Mouse (Mus musculus) midbrain, postnatal 0 days (tissue): ENCODE results near the gene Apaf1. TPM values are rescaled to one million over a fixed set of nuclear protein-coding genes. Genes with fewer than 3 reads are reported as not detected.

Experiments used
- ATAC-seq: fragments of 200-750 bp; cut with Nextera tagmentation; 2 replicates; pipeline ENCODE4 v1.8.0; 2017; ENCODE audit warnings: moderate number of reproducible peaks, mild to moderate bottlenecking, moderate TSS enrichment, moderate library complexity; ENCODE audit not compliant: low FRiP score
- DNase-seq: peaks from one replicate; pipeline ENCODE4 v3.0.0-alpha.2; 2015; ENCODE audit warnings: low spot score
- H3K27ac ChIP-seq: fragments of 300-500 bp; sonication (generic); 2 replicates; pipeline ENCODE4 v1.5.1; 2014; ENCODE audit warnings: low read depth, mild to moderate bottlenecking, low read length, mixed read lengths
- H3K27me3 ChIP-seq: fragments of 300-500 bp; sonication (generic); 2 replicates; pipeline ENCODE4 v1.6.1; 2014; ENCODE audit warnings: low read length, control low read depth, mixed read lengths; ENCODE audit not compliant: insufficient read depth
- H3K36me3 ChIP-seq: fragments of 300-500 bp; sonication (generic); 2 replicates; pipeline ENCODE4 v1.6.1; 2014; ENCODE audit warnings: low read length, control low read depth, mixed read lengths; ENCODE audit not compliant: insufficient read depth
- H3K4me1 ChIP-seq: fragments of 300-500 bp; sonication (generic); 2 replicates; pipeline ENCODE4 v1.6.1; 2014; ENCODE audit warnings: mild to moderate bottlenecking, control low read depth, antibody characterized with exemption, low read length, mixed read lengths; ENCODE audit not compliant: insufficient read depth
- H3K4me2 ChIP-seq: fragments of 300-500 bp; sonication (generic); 2 replicates; pipeline ENCODE4 v1.6.1; 2014; ENCODE audit warnings: low read depth, mild to moderate bottlenecking, low read length, mixed read lengths; ENCODE audit not compliant: poor library complexity, severe bottlenecking
- H3K4me3 ChIP-seq: fragments of 300-500 bp; sonication (generic); 2 replicates; pipeline ENCODE4 v1.5.1; 2014; ENCODE audit warnings: low read depth, mild to moderate bottlenecking, low read length, moderate library complexity
- H3K9ac ChIP-seq: fragments of 300-500 bp; sonication (generic); replicated peaks from 2 replicates; pipeline ENCODE4 v1.6.1; 2014; ENCODE audit warnings: mild to moderate bottlenecking, low read length, moderate library complexity, mixed read lengths; ENCODE audit not compliant: poor library complexity, severe bottlenecking
- H3K9me3 ChIP-seq: fragments of 300-500 bp; sonication (generic); 2 replicates; pipeline ENCODE4 v1.6.1; 2016; ENCODE audit warnings: low read length, control low read depth
- CTCF ChIP-seq: IDR thresholded peaks from 2 replicates; pipeline ENCODE4 v1.5.1; 2016; ENCODE audit warnings: antibody characterized with exemption, mild to moderate bottlenecking
- WGBS: fragments of 180-500 bp; shearing (Covaris S2); extraction: QIAGEN DNeasy Blood & Tissue Kit; methylation state at CpG from one replicate; pipeline ENCODE4 v1.1.7; 2014; 5-methylcytosine and 5-hydroxymethylcytosine counted together
- polyA plus RNA-seq: library from polyadenylated mRNA; unstranded; fragments of >200 nt; fragmentation: Nextera tagmentation; extraction: Ambion mirVana; gene quantifications from 2 replicates; pipeline ENCODE4 v1.2.1, GENCODE M21; 2015
- total RNA-seq: library from RNA; depleted of rRNA; stranded (reverse); fragments of >200 nt; gene quantifications from 2 replicates; pipeline ENCODE4 v1.2.3, GENCODE M21; 2014

Gene Apaf1
- total and polyA plus RNA-seq, 2 experiments from 2014 or later = 16.4 to 29.5 TPM

DNA sequence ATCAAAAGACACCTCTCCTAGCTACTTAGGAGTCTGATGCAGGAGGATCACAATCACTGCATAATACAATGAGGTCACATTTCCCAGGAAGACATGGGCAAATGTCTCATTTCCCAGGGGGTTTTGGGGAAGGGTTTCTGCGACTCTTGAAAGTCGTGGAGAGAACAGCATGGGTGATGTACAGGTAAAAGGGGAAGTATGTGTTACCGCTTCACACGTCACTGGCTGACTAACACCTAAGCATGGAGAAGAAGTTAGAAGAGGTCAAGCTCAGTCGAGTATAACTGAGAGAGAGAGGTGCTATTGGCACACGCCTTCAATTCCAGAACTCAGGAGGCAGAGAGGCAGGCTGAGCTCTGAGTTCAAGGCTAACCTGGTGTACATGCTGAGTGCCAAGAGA is 92.2 kb downstream of the Apaf1 start:
- Histone ChIP-seq H3K4me3 (no peak overlapping the region), H3K27ac (no peak overlapping the region), H3K4me1 (no peaks in the 10 kb centered on the region), H3K27me3 (no peaks in the 10 kb centered on the region), H3K9me3 (no peaks in the 10 kb centered on the region), H3K36me3 (peaks cover 8% of the 10 kb centered on the region), H3K9ac (no peak overlapping the region), H3K4me2 (no peak overlapping the region)
- 87% methylated on average over 6 of the region's 6 CpGs for WGBS
- no peak for TF ChIP-seq CTCF
- ATAC-seq (no peak), DNase-seq (no peak)

DNA sequence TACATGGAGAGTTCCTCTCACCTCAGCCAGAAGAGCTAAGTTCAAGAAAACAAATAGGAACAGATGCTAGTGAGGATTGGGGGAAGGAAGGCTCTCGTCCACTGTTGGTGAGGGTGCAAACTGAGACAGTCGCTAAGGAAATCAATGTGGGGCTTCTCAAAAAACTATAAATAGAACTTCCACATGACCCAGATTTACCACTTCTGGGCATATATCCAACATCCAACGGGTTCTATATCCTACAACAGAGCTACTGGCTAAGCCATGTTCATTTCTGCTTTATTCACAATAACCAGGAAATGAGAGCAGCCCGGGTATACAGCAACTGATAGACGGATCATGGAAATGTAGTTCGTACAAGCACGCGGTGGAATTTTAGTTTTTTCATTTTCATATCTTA is 99.5 kb downstream of the Apaf1 start:
- Histone ChIP-seq H3K27ac (no peak overlapping the region), H3K27me3 (no peaks in the 10 kb centered on the region), H3K36me3 (no peaks in the 10 kb centered on the region), H3K9me3 (no peaks in the 10 kb centered on the region), H3K4me1 (no peaks in the 10 kb centered on the region), H3K9ac (no peak overlapping the region), H3K4me3 (no peak overlapping the region), H3K4me2 (no peak overlapping the region)
- TF ChIP-seq CTCF = no peak
- DNase-seq = peak; percentile 54
- no peak for ATAC-seq
- 76% methylated on average over 8 of the region's 8 CpGs for WGBS

DNA sequence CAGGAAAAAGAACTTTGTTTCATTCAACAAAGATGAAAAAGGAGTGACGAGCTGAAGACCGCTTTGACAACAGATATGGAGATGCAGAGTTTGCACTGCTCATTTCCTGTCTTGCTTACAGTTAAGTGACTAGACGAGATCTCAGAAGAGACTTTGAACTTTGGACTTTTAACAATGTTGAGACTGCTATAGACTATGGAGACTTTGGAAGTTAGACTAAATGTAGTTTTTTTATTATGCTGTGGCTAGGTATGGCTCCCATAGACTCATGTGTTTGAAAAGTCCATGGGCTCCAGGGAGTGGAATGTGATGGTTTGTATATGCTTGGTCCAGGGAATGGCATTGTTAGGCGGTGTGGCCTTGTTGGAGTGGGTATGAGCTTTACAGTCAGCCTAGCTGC is 100.8 kb downstream of the Apaf1 start:
- H3K4me1 ChIP-seq = no peaks in the 10 kb centered on the region
- no peaks in the 10 kb centered on the region for H3K36me3 ChIP-seq
- 93% methylated on average over 4 of the region's 4 CpGs for WGBS
- TF ChIP-seq CTCF = no peak
- no peak overlapping the region for H3K4me2 ChIP-seq
- no peaks in the 10 kb centered on the region for H3K27me3 ChIP-seq
- H3K4me3 ChIP-seq = no peak overlapping the region
- no peak overlapping the region for H3K9ac ChIP-seq
- no peak overlapping the region for H3K27ac ChIP-seq
- ATAC-seq = no peak
- no peaks in the 10 kb centered on the region for H3K9me3 ChIP-seq
- no peak for DNase-seq

DNA sequence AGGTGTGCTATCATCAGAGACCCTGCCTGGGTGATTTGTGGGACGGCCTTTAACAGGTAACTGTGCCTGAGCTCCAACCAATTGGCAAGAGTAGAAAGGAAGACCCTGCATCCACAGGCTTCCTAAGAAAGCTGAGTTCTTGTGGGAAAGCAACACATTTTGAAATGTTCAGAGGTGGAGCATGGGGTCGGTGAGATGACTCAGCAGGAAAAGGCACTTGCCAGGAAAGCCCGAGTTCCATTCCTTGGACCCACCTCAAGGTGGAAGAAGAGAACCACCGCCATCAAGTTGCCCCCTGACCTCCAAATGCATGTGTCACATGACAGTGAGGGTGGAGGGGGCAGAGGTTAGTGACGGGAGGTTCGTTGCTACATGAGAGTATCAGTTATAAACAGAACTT is 108.1 kb downstream of the Apaf1 start:
- Histone ChIP-seq H3K27me3 (no peaks in the 10 kb centered on the region), H3K4me3 (no peak overlapping the region), H3K9me3 (no peaks in the 10 kb centered on the region), H3K9ac (no peak overlapping the region), H3K36me3 (no peaks in the 10 kb centered on the region), H3K4me2 (no peak overlapping the region), H3K4me1 (0 out of 2 replicates have a peak, but pooled peaks cover 4% of the 10 kb centered on the region), H3K27ac (no peak overlapping the region)
- ATAC-seq = no peak
- no peak for DNase-seq
- TF ChIP-seq CTCF = no peak
- whole genome bisulfite sequencing = 91% methylated on average over 6 of the region's 6 CpGs

DNA sequence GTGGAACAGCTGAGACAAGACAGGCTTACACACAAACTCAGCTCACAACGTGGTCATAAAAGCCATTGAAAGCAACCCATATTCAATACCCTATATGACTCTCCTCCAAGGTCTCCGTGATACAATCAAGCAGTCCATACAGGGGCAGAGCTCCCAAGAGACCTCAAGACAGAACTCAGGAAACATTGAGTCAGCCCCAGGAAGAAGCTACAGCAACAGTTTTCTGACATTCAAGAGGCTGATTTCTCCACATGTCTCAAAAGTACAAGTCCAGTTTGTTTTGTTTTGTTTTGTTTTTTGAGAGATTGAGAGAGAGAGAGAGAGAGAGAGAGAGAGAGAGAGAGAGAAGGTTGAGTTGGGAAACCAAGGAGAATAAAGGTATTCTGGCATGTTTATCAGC is 108.5 kb downstream of the Apaf1 start:
- Histone ChIP-seq H3K4me3 (no peak overlapping the region), H3K9me3 (no peaks in the 10 kb centered on the region), H3K27me3 (no peaks in the 10 kb centered on the region), H3K27ac (no peak overlapping the region), H3K36me3 (no peaks in the 10 kb centered on the region), H3K4me1 (0 out of 2 replicates have a peak, but pooled peaks cover 5% of the 10 kb centered on the region), H3K4me2 (no peak overlapping the region), H3K9ac (no peak overlapping the region)
- WGBS = 69% methylated on average over 2 of the region's 2 CpGs
- ATAC-seq (no peak), DNase-seq (no peak)
- no peak for TF ChIP-seq CTCF

DNA sequence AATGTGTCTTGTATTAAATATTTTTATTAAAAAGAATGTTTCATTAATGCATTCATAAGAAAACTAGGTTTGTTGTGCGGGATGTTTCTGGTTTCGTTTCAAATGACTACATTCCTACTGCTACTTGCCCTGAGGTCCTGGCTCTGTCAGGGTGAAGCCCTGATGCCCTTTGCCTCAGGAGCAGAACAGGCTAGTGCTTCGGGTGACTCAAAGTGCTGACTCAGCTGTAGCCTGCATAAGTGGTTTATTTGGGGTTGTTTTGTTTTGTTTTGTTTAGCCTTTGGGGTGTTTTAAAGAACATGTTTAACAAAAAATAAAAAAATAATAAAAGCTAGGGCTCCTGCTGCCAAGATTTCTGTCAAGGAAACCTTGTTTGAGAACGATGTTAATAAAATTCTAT is 112.0 kb downstream of the Apaf1 start:
- 0 out of 2 replicates have a peak, but pooled peaks cover 5% of the 10 kb centered on the region for H3K4me1 ChIP-seq
- 57% methylated on average over 4 of the region's 4 CpGs for WGBS
- H3K27ac ChIP-seq = no peak overlapping the region
- ATAC-seq = no peak
- TF ChIP-seq CTCF = no peak
- H3K4me3 ChIP-seq = no peak overlapping the region
- H3K4me2 ChIP-seq = no peak overlapping the region
- no peaks in the 10 kb centered on the region for H3K27me3 ChIP-seq
- peaks cover 22% of the 10 kb centered on the region for H3K36me3 ChIP-seq
- no peaks in the 10 kb centered on the region for H3K9me3 ChIP-seq
- no peak for DNase-seq
- no peak overlapping the region for H3K9ac ChIP-seq
